Mouse (Mus musculus) bone marrow macrophage, adult 2 months (primary cell): Measurements from ENCODE around the gene Rps27l.

Experiments
- CTCF ChIP-seq: IDR thresholded peaks from 2 replicates; pipeline ENCODE4 v1.5.1; 2012; ENCODE audit warnings: low read depth, mild to moderate bottlenecking, low read length, moderate library complexity
- POLR2A ChIP-seq: IDR thresholded peaks from 2 replicates; pipeline ENCODE4 v1.6.1; 2012; ENCODE audit warnings: mild to moderate bottlenecking, low read depth, low read length, borderline replicate concordance

GRCm38 (mm10) chr9:66989581-66989980, 43.7 kb downstream of the Rps27l start:
- TF ChIP-seq POLR2A (no peak), CTCF (no peak)
